Mouse (Mus musculus): ENCODE data around the gene Copz1.

The Copz1 gene

GRCm38 (mm10) chr15:103310365-103310910, 37.9 kb downstream of the Copz1 start, which contains the start of gene Gpr84:
Gene Gpr84, minus strand, starts transcription at chr15:103310612.
- no peak for DNase-seq (ENCODE audit: low spot score)

DNA sequence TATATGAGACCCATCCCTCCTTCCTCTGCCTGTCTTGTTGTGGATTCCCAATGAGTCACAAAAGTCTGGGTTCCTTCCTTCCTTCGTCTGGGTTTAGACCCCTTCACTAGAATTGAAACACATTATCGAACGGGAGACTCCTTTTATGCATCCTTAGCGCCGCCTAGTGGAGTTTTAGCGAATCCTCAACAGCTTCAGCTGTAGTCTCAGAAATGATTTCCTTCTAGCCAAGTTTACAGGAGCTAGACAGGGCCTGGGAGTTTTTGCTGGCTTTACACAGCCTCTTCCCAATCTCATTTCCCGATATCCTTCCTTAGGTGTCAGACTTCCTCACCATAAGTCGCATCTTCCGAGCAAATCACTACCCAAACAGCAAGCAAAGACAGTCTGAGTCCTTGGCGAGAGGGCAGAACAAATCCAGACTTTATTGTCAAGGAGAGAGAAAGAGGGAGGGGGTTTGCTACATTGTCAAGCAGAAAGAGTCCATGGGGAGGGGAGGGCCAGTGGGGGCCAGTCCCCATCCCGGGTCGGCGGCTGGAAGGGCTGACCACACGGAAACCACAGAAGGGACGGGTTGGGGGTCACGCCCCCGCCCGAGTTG, 41.1 kb downstream of the Copz1 start:
- DNase-seq (ENCODE audit: low spot score), result peak; percentile 54

GRCm38 (mm10) chr15:103314181-103314580, 41.7 kb downstream of the Copz1 start:
- no peak for DNase-seq (ENCODE audit: low spot score)

- no peak for DNase-seq (ENCODE audit: low spot score)
These were observed 42.5 kb downstream of the Copz1 start for GRCm38 (mm10) chr15:103315011-103315502.

GRCm38 (mm10) chr15:103315979-103316776, 43.7 kb downstream of the Copz1 start:
- DNase-seq (ENCODE audit: low spot score), result no peak

GRCm38 (mm10) chr15:103317120-103317519, 44.6 kb downstream of the Copz1 start:
- DNase-seq (ENCODE audit: low spot score), result no peak

DNA sequence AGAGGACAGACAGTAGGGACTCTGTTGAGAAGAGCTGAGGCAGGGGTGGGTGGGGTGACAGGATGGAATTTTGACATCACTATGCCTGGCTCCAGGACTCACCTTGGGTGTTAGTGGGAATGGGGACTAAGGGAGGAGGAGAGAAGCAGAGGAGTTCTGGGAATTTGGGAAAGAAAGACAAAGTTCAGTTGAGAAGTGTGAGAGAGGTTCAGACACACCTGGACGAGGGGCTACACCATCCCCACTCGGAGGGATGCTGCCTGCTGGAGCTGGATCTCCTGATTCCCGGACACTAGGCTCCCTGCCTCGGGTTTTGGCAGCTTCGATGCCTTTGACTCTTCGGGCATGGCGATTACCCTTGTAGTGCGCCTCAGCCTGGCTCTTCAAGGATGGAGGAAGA, 45.2 kb downstream of the Copz1 start:
- no peak for DNase-seq (ENCODE audit: low spot score)

- no peak for DNase-seq (ENCODE audit: low spot score)
These were observed 45.8 kb downstream of the Copz1 start for GRCm38 (mm10) chr15:103318201-103318816.

- no peak for DNase-seq (ENCODE audit: low spot score)
These were observed 48.6 kb downstream of the Copz1 start for GRCm38 (mm10) chr15:103321076-103321475.

GRCm38 (mm10) chr15:103322396-103322795, 49.9 kb downstream of the Copz1 start:
- DNase-seq (ENCODE audit: low spot score), result no peak

- no peak for DNase-seq (ENCODE audit: low spot score)
These were observed 50.5 kb downstream of the Copz1 start for GRCm38 (mm10) chr15:103323070-103323454.

DNA sequence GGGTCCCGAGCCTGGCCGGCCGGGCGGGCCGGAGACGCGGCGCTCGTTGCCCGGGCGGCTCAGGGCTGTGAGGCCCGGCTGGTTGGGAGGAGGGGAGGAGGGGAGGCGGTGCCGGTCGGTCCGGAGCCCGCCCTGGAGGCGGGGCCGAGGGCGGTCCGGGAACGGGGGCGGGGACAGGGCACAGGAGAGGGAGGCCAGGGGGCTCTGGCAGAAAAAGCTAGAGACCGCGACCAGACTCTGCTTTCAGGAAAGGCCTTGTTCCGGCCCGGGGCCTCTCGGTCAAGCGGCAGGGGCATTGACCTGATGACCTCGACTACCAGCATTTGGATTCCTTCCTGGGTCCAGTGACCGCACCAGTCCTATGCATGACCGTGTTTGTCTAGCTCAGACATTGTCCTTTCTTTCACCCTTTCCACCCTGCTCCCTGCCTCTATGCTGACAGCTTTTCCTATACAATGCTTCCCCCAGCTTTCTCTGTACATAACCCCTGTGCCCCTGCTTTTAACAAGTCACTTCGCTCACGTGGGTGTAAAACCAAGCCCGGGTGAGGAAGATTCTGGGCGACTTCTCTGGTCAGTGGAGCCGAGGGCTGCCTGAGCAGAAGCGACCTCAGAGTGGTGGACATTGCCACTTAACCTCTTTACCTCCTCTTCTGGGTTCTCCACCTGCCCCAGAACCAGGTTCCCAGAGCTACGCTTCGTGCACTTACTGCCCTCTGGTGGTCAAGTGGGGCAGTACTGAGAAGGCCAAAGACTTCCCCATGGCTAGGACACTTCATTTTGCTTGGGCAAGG, 51.1 kb downstream of the Copz1 start:
- peak; percentile 65 for DNase-seq (ENCODE audit: low spot score)

DNA sequence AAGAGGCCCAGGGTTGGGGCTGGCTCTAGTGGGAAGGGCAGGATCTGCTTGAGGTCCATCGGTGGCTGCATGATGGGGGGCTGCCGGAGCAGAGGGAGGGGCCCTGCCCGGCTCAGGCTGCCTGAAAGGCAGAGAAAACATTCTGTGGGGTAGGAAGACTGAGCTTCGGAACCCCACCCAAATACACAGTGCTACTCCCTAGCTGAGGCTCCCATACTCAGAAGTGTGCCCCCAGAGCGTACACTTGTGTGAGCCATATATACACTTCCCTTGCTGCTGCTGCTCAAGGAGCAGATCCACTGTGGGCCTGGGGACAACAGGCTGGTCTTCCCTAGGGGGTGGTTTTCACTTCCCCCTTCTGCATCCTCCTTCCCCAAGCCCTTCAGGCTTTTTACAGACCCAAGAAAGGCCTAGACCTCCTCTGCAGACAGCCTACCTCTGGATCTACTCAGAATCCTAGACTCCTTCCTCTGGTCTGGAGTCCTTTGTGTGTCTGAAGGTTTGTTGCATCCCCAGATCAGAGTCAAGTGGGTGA, 60.6 kb downstream of the Copz1 start:
- no peak for DNase-seq (ENCODE audit: low spot score)

DNA sequence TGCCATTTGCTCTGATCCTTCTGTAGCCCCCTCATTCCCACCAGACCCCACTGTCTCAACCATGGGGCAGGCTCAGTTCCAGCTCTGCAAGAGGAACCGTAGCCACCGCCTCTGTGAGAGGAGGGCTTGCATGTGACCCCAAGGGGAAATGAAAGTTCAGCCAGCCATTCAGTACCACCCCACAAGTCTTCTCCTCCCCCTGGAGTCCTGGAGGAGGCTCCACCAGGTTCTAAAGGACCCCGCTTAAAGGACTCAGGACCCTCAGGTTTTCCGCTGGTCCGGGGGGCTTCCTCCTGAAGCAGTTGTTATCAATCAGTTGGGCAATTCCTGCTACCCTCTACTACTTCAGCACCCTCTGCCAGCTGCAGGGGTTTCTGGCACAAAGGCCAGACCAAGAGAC, 61.2 kb downstream of the Copz1 start:
- no peak for DNase-seq (ENCODE audit: low spot score)

GRCm38 (mm10) chr15:103334194-103334593, 61.7 kb downstream of the Copz1 start:
- no peak for DNase-seq (ENCODE audit: low spot score)

- DNase-seq (ENCODE audit: low spot score), result no peak
These were observed 62.5 kb downstream of the Copz1 start for GRCm38 (mm10) chr15:103335040-103335439.

DNA sequence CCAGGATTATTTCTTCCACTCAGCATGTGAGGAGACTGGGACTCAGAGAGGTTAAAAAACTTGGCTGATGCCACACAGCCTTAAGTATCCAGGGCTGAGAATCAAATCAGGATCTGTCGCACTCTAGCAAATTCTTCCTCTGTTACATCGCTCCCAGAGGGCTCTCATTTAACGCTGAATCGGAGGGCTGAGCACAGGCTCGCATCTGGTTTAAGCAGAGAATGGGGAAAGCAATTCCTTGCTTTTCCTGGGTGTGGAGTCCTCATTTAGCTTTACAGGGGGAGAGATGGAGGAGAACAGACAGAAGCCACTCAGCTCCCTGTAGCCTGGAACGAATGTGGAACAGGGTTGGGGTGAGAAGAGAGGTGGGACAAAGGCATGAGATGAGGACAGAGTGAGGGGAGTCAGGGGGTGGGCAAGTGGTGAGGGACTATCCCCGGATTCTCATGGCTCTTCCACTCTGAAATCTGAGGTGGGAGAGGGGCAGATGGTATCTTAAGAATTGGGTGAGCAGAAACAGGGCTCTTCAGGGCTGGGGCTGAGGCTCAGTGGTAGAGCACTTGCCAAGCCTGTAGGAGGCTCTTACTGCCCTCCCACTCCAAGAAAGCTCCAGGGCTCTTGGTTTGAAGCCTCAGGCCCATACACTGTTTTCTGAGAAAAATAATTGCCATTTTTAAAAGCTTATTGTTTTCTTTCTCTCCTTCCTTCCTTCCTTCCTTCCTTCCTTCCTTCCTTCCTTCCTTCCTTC, 63.1 kb downstream of the Copz1 start:
- DNase-seq (ENCODE audit: low spot score), result no peak

GRCm38 (mm10) chr15:103336996-103337667, 64.6 kb downstream of the Copz1 start:
- DNase-seq (ENCODE audit: low spot score), result no peak

- no peak for DNase-seq (ENCODE audit: low spot score)
These were observed 66.3 kb downstream of the Copz1 start for GRCm38 (mm10) chr15:103338829-103339165.

- no peak for DNase-seq (ENCODE audit: low spot score)
These were observed 66.8 kb downstream of the Copz1 start for GRCm38 (mm10) chr15:103339166-103339960.
